Mouse (Mus musculus) telencephalon, adult 2 months (tissue): ENCODE data around the gene Nr1d1.

Source experiments
- DNase-seq: peaks from one replicate; pipeline ENCODE4 v3.0.0-alpha.2; 2011; ENCODE audit warnings: low read depth, low spot score

Nr1d1 gene

GRCm38 (mm10) chr11:98774582-98775347 is at the start of gene Nr1d1:
Gene Nr1d1 (minus strand): TSS chr11:98775333.
- DNase-seq: no peak

GRCm38 (mm10) chr11:98820968-98821367 is 45.8 kb upstream of the Nr1d1 start:
- DNase-seq: no peak

- no peak for DNase-seq
Observed at GRCm38 (mm10) chr11:98816706-98817239, 41.6 kb upstream of the Nr1d1 start.

GRCm38 (mm10) chr11:98810686-98811085 is 35.6 kb upstream of the Nr1d1 start:
- DNase-seq: no peak

DNA sequence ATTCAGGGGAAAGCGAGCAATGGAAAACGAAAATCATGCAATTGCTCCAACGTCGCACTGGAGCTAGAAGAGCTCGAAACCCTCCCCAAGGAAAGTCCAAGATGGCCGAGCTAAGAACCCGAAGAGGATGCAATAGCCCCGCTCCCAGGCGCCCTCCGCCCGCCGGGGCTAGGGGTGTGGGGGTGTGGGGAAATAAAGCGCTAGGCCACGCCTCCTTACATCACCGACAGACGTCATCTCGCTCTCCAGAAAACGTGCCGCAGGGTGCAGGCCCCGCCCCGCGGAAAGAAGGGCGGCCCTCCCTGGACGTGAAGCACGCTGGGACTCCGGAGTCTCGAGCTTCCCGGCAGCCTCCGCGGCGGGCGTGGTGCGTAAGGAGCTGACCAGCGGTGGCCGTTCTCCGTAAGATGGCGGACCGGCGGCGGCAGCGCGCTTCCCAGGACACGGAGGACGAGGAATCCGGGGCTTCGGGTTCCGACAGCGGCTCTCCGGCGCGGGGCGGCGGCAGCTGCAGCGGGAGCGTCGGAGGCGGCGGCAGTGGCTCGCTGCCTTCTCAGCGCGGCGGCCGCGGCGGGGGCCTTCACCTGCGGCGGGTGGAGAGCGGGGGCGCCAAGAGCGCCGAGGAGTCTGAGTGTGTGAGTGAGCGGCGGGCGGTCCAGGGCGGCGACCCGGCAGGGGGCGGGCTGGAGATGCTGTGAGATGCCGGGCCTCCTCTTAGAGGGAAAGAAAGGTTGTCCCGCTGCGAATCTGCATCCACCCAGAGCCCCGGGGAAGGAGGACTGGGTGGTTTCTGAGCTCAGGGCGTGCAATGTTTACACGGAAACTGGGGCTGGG is 34.5 kb upstream of the Nr1d1 start:
- peak; percentile 98 for DNase-seq

GRCm38 (mm10) chr11:98808417-98808816 is 33.3 kb upstream of the Nr1d1 start:
- no peak for DNase-seq

GRCm38 (mm10) chr11:98804605-98805004 is 29.5 kb upstream of the Nr1d1 start, which contains the start of gene Casc3:
Gene Casc3 (plus strand): TSS chr11:98804905.
- DNase-seq: no peak

DNA sequence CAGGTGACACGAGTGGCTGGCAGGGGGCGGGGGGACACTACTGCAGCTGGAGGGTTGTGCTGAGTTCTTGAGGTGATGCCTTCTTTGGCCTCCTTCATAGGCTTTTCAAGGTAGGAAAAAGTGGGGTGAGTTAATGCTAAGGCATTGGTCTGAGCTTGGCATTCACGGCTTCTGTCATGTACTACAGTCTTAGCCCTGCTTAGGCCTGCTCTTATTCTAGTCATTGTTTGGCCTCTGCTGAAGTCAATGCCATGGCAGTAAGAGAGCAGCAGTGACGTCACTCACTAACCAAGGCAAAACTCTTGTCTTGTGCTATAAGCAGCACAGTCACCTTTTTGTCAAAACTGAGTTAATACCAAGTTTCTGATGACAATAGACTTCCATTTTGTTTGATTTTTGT is 22.8 kb upstream of the Nr1d1 start:
- DNase-seq: no peak

GRCm38 (mm10) chr11:98797306-98797705 is 22.2 kb upstream of the Nr1d1 start:
- DNase-seq: no peak

DNA sequence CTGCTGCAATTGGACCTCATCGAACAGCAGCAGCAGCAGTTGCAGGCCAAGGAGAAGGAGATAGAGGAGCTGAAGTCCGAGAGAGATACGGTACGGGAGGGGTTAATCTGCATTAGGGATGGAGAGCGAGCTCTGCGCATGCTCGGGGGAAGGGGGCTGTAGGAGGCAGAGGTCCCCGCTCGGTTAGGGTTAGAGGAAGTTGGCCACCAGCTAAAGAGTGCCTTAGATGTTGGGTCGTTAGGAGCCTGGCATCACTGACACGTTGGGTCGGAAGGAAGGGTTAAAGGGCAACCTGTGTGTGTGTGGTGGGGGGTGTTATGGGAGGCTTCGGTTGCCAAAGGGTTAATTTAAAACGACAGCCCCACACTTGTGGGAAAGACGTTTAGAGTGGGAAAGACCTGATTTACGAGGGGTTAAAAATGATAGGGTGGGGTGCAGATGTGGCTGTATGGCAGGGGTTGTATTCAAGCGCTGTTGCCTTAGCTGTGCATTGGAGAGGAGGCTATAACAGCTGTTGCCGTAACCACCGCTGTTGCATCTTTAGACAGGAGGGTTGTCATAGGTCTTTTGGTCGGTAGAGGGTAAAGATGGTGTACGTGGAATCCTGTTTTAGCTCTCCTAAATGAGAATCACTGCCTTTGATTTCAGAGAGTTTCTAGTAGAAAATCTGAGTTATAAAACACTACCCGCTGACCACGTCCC is 21.5 kb upstream of the Nr1d1 start:
- DNase-seq: no peak

DNA sequence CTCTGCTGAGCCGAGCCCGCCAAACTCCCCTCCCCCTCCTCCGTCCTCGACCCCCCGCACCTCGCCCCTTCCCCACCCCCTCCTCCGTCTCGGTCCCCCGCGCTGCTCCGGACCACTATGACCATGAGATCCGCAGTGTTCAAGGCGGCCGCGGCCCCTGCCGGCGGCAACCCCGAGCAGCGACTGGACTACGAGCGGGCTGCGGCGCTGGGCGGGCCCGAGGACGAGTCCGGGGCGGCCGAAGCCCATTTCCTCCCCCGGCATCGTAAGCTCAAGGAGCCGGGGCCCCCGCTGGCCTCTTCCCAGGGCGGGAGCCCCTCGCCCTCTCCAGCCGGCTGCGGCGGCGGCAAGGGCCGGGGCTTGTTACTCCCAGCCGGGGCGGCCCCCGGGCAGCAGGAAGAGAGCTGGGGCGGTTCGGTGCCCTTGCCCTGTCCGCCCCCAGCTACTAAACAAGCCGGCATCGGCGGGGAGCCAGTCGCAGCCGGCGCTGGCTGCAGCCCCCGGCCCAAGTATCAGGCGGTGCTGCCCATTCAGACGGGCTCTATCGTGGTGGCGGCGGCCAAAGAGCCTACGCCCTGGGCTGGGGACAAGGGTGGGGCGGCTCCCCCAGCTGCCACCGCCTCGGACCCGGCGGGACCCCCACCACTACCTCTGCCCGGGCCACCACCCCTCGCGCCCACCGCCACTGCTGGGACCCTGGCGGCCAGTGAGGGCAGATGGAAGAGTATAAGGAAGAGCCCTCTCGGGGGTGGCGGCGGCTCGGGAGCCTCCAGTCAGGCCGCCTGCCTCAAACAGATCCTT is 20.8 kb upstream of the Nr1d1 start:
- no peak for DNase-seq

DNA sequence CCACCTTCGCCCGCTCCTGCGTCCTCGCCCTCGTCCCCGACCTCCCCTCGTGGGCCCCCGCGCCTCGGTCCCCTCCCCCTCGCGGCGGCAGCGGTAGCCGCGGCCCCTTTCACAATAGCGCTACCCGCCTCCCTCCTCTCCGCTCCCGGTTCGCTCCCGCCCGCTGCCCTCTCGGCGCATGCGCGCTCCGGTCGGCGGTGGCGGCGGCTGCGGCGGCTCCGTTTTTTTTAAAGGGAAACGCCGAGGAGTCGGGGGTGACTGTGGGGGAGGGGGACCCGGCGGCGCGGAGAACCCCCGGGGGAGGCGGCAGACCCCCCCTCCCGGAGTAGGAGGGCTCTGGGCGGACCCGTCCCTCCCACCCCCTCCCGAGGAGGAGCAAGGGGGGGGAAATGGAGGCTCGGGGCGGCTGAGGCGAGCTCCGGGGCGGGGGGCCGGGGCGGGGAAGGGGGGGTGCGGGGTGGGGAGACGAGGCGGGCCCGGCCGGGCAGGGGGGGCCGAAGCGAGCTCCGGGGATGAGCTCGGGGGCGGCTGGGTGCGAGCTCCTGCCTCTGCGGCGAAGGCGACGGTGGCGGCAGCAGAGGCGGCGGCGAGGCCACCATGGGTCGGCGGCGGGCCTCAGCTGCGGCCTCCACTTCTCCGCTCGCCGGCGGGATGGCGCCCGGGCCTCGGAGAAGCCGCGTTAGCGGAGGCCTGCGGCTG is 20.0 kb upstream of the Nr1d1 start, which contains the start of gene Msl1:
Gene Msl1, plus strand, starts transcription at position 502 of the 699 bp plus-strand sequence.
- DNase-seq: no peak

GRCm38 (mm10) chr11:98794469-98795014 is 19.4 kb upstream of the Nr1d1 start:
- DNase-seq: no peak

DNA sequence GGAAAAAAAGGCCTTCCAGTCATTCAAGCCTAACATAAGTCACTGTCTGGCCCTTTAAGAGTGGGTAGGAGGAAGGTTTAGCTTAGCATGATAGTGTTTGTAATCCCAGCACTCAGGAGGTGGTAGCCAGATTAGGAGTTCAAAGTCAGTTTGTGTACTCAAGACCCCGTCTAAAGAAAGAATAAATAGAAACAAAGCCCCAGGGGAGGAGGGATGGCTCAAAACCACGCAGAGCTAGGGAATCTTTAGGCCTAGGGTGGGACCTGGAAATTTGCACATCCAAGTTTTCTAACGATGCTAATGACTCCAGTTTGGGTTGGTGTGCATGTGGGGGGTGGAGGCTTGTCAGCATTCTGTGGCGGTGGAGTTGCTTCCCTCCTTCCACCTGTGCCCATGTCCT is 16.9 kb upstream of the Nr1d1 start:
- no peak for DNase-seq

DNA sequence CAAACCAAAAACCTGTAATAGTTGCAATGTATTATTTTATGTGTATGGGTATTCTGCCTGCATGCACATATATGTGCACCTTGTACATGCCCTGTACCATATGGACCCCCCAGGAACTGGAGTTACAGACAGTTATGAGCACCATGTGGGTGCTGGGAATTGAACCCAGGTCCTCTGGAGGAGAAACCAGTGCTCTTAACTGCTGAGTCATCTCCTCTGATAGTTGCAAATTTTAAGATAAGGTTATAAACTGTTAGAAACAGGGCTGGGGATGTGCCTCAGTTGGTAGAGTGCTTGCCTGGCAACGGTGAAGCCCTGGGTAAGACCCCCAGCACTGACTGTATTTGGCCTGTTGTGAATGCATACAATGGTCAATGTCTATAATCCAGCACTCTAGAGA is 16.3 kb upstream of the Nr1d1 start:
- DNase-seq: no peak

GRCm38 (mm10) chr11:98790631-98791205 is 15.6 kb upstream of the Nr1d1 start:
- no peak for DNase-seq

GRCm38 (mm10) chr11:98789824-98790223 is 14.7 kb upstream of the Nr1d1 start:
- DNase-seq: no peak

GRCm38 (mm10) chr11:98789219-98789807 is 14.2 kb upstream of the Nr1d1 start:
- DNase-seq: no peak

GRCm38 (mm10) chr11:98788550-98789218 is 13.6 kb upstream of the Nr1d1 start:
- DNase-seq: peak; percentile 94
